Mouse (Mus musculus): Measurements from ENCODE around the gene Xrcc1.

Gene Xrcc1

GRCm38 (mm10) chr7:24564607-24565265 is 18.6 kb downstream of the Xrcc1 start:
- peak; percentile 39 for DNase-seq (ENCODE audit: low read depth, low spot score)

GRCm38 (mm10) chr7:24565627-24566026 is 19.5 kb downstream of the Xrcc1 start:
- DNase-seq (ENCODE audit: low read depth, low spot score) = no peak

- DNase-seq (ENCODE audit: low read depth, low spot score) = no peak
These were observed 20.1 kb downstream of the Xrcc1 start for GRCm38 (mm10) chr7:24566206-24566605.

- DNase-seq (ENCODE audit: low read depth, low spot score) = no peak
These were observed 22.4 kb downstream of the Xrcc1 start for GRCm38 (mm10) chr7:24568512-24568911.

GRCm38 (mm10) chr7:24571071-24571470 is 25.0 kb downstream of the Xrcc1 start:
- no peak for DNase-seq (ENCODE audit: low read depth, low spot score)

GRCm38 (mm10) chr7:24572455-24572854 is 26.4 kb downstream of the Xrcc1 start:
- DNase-seq (ENCODE audit: low read depth, low spot score) = no peak

- no peak for DNase-seq (ENCODE audit: low read depth, low spot score)
These were observed 28.2 kb downstream of the Xrcc1 start for GRCm38 (mm10) chr7:24574224-24574796.

- no peak for DNase-seq (ENCODE audit: low read depth, low spot score)
These were observed 31.7 kb downstream of the Xrcc1 start for GRCm38 (mm10) chr7:24577811-24578210.

GRCm38 (mm10) chr7:24584876-24585275 is 38.8 kb downstream of the Xrcc1 start:
- no peak for DNase-seq (ENCODE audit: low read depth, low spot score)

GRCm38 (mm10) chr7:24585995-24586394 is 39.9 kb downstream of the Xrcc1 start:
- DNase-seq (ENCODE audit: low read depth, low spot score) = no peak

- no peak for DNase-seq (ENCODE audit: low read depth, low spot score)
These were observed 40.7 kb downstream of the Xrcc1 start for GRCm38 (mm10) chr7:24586828-24587227.

GRCm38 (mm10) chr7:24587330-24588105 is 41.4 kb downstream of the Xrcc1 start, which contains the start of the genes Ethe1 and Zfp575:
Gene Ethe1, plus strand, starts transcription at chr7:24587543.
Gene Zfp575, minus strand, starts transcription at chr7:24587641.
- peak; percentile 34 for DNase-seq (ENCODE audit: low read depth, low spot score)

- DNase-seq (ENCODE audit: low read depth, low spot score) = no peak
These were observed 42.2 kb downstream of the Xrcc1 start for GRCm38 (mm10) chr7:24588336-24588735.

GRCm38 (mm10) chr7:24591735-24592134 is 45.6 kb downstream of the Xrcc1 start:
- no peak for DNase-seq (ENCODE audit: low read depth, low spot score)

- DNase-seq (ENCODE audit: low read depth, low spot score) = no peak
These were observed 46.1 kb downstream of the Xrcc1 start for GRCm38 (mm10) chr7:24592163-24592562.

- no peak for DNase-seq (ENCODE audit: low read depth, low spot score)
These were observed 46.7 kb downstream of the Xrcc1 start for GRCm38 (mm10) chr7:24592781-24593180.

GRCm38 (mm10) chr7:24593621-24594308 is 47.7 kb downstream of the Xrcc1 start:
- peak; percentile 54 for DNase-seq (ENCODE audit: low read depth, low spot score)

- no peak for DNase-seq (ENCODE audit: low read depth, low spot score)
These were observed 48.3 kb downstream of the Xrcc1 start for GRCm38 (mm10) chr7:24594309-24594803.

- DNase-seq (ENCODE audit: low read depth, low spot score) = no peak
These were observed 49.4 kb downstream of the Xrcc1 start for GRCm38 (mm10) chr7:24595464-24595863.

GRCm38 (mm10) chr7:24598121-24598520 is 52.0 kb downstream of the Xrcc1 start:
- DNase-seq (ENCODE audit: low read depth, low spot score) = no peak

- DNase-seq (ENCODE audit: low read depth, low spot score) = no peak
These were observed 53.4 kb downstream of the Xrcc1 start for GRCm38 (mm10) chr7:24599211-24600067.

Measured in skeletal muscle tissue, adult 2 months (tissue).